Mouse (Mus musculus): Measurements from ENCODE around the gene Gm49510.

The Gm49510 gene

DNA sequence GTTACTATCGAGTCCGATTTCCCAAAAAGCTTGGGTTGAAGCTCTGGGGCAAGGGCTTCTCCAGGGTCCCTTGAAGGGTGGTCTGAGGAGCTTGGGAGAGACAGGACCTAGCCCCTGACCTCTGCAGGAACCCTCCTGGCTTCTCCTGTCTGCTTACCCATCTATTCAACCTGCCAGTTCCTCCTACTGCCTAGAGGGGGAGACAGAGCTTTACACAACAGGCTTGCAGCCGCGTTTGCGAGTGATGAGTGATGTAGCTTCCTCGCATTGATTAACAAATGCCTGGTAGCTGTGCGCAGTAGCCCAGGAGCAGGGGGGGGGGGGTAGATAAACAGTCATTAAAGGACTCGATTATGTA is 16.2 kb downstream of the Gm49510 start:
- peak in 1 of 2 experiments; percentile 53 for DNase-seq (ENCODE audit: low spot score in 2 of 2)

DNA sequence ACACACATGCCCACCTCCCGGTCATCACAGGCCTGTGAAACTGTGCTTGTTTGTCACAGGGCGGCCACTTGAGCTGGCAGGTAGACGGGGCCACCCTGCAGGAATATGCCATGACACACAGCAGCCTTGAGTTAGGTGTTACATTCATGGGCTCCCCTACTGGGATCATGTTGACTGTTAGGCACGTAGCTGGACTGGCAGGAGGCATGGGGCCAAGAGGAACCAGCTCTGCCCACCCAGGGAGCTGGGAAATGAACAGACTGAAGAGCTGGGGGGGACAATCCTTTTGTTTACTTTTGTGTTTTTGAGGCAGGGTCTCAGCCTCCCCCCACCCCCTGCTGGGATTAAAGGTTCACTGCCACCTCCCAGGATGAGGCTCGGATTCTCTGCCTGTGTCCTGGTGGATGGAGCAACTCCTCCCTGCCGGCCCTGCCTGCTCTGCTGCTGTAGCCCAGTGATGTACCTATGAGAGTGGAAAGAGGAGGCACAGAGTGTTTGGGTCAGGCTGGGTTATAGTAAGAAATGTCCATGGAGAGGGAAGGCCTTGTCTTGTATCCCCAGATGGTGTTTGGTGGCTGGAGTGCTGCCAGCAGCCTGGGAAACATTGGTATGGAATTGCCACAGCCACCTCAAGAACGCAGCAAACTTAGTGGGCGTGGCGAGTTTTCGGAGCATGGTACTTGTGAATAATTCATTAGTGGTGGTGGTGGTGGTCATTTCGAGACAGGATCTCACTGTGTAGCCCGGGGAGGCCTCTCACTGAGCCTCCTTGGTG is 16.8 kb downstream of the Gm49510 start:
- DNase-seq (ENCODE audit: low spot score in 2 of 2): no peak

DNA sequence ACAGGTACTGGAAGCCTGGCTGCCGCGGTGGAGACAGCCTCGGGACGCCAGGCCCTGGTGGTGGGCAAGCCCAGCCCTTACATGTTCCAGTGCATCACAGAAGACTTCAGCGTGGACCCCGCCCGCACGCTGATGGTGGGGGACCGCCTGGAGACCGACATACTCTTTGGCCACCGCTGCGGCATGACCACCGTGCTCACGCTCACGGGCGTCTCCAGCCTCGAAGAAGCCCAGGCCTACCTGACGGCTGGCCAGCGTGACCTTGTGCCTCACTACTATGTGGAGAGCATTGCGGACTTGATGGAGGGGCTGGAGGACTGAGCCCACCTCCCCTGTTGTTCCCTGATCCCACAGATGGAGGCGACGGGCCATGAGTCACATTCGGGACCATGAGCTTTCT is 18.7 kb downstream of the Gm49510 start:
- no peak for DNase-seq (ENCODE audit: low spot score in 2 of 2)

DNA sequence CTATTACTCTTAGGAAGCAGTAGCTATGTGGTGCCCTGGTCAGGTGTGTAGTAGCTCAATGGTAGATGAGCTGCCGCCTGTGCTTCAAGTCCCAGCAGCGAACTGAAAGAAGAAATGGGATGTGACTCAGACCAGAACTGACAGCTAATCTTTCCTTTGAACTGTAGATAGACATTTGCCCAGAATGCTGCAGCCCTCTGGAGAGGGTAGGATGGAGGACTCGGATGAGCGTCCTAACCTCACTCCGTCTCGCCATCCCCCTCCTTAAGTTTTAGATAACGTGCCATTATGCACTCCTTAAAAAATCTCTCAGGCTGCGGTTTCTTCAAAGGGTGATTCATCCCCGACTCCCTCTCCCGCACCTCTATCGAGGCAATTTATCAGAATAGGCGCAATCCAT is 20.4 kb downstream of the Gm49510 start:
- no peak for DNase-seq (ENCODE audit: low spot score in 2 of 2)

DNA sequence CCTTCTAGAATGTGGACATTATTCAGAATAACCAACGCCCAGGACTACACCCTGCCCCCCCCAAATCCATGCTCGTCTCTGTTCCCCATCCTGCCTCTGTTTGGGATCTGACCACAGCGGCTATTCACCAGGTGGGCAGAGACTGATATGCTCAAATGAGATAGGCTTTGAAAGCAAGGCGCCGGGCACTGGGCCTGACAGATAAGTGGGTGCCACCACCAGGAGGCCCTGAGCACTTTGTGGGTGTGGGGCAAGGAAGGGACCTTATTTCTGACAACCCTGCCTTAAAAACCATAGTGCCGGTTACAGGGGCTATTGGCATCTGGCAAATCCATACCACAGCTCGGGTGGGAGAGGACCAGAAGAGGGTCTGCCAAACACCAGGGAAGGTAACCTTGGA is 23.2 kb downstream of the Gm49510 start:
- DNase-seq (ENCODE audit: low spot score in 2 of 2): no peak

DNA sequence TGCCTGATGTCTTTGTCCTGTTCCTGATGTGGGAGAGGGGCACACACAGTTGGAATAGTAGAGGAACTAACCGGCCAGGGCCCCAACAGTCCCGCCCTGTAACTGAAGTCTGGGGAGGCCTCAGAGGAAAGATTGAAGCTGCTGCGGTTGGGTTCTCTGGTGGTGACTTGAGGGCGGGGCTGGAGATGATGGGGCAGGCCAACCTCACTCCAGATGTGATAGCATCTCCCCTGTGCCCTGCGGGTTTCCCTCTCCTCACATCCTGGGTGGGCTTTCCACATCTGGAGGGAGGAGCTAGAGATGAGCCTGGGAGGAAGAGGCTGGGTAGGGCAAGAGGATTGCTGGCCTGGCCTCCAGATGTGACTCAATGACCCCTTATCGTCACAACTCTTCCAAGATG is 24.1 kb downstream of the Gm49510 start:
- DNase-seq (ENCODE audit: low spot score in 2 of 2): no peak

DNA sequence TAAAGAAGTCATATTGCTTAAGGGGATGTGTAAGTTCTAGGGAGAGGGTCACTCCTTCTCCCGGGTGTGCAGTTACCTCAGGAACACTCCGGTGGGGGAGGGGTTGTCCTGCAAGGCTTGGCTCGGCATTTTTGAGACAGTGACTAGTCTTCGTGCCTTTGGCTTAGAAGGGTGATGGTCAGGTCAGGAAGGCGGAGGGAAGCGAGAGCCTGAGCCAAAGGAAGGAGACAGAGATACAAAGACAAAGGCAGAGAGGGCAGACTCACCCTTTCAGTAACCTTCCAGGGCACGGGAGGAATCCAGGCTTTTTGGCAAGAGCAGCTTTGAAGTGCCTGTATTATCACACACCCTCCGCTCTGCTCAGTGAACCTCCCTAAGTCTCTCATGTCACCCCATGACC is 25.7 kb downstream of the Gm49510 start:
- DNase-seq (ENCODE audit: low spot score in 2 of 2): no peak

DNA sequence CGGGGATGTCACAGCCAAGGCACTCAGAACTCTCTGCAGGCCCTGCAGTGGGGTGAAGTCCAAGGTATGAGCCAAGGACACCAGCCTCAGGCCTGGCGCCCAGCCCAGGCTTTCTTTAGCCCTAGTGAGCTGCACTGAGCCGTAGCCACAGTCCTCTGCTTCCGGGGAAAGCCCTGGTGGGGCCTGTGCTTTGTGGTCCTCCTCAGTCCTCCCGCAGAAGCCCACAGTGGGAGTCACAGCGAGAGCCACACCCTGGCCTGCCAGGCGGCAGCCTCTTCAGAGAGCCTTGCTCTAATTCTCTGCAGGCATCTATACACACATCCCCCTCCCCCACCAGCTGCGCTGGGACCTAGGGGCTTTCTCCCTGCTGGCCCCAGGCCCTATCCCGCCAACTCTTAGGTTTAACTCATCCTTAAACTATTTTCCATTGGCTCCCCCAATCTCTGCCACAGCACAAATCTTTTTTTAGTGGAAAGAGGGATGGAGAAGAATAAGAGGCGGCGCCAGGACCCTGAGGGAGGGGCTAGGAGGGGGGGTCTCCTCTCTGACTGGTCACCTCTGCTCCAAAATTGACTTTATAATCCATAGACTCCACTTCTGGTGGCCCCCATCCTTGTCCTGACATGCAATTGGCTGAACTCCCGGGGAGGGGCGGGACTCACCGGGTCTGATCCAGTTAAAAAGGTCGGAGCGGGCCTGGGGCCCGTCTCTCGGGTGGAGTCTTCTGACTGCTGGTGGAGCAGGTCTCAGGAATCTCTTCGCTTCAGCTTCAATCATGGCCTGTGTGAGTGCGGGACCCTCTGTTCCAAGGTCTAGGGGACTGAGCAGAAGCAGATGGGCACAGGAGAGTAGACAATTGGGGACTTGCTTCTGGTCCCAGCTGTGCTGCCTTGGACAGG is 26.8 kb downstream of the Gm49510 start, which contains the start of gene Lgals1:
Gene Lgals1, plus strand, starts transcription at position 705 of the 899 bp plus-strand sequence.
- DNase-seq (ENCODE audit: low spot score in 2 of 2): peak; percentile 91 to 93

DNA sequence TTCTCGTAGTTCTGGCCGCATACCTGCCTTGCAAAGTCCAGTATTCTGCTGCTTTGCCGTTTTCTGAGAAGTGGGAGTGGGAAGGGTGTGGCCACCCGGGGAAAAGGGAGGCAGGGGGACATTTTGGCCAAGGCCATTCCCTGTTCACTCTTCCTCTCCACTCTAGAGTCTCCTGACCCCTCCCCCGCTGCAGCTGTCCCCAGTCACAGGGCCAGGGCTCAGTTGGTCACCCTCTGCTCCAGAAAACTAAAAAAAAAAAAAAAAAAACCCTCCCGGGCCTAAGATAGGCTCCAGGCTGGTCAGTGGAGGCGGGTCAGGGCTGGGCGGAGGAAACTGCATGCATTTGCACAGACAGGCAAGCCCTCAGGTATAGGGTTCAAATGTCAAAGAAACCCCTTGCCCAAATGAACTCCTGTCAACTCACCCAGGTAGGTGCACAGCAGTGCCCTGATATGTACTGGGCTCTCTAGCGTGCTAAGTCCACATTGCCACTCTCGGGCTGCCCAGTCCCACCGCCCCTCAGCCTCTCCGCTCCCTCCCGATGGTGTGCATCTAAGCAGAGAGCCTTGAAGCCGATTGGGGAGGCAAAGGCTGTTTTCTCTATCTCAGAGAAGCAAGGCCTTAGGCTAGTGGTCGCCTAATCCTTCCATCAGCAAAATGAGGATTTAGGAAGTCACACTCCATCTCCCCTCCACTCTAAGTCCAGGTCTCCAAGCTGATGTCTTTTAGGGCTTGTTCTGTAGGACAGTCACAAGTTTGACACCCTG is 27.7 kb downstream of the Gm49510 start:
- DNase-seq (ENCODE audit: low spot score in 2 of 2): peak in 1 of 2 experiments; percentile 36

DNA sequence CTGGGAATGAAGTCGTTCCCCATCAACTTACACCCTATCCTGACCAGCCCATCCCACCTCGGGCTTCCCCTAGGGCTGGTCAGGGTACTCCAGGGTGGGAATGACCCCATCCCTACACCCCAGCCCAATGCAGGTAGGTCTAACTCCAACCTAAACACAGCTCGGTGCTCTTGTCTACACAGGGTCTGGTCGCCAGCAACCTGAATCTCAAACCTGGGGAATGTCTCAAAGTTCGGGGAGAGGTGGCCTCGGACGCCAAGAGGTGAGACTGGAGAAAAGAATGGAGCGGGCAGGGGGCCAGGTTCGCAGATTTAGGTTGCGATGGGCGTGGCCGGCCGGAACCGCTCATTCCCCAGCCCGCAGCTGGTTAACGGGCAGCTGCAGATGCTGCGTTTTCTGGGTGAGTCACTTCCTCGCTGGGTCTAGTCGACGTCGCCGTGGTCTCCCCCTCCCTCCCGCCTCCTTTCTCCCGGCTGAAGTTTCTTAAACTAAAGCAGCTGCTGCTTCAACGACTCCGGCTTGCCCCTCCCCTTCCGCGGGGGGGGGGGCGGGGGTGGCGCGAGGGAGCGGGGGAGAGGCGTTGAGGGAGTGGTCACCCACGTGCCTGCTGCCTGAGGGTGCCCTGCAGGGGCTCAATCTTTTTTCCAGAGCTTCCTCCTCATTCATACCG is 28.5 kb downstream of the Gm49510 start:
- peak; percentile 81 to 83 for DNase-seq (ENCODE audit: low spot score in 2 of 2)

DNA sequence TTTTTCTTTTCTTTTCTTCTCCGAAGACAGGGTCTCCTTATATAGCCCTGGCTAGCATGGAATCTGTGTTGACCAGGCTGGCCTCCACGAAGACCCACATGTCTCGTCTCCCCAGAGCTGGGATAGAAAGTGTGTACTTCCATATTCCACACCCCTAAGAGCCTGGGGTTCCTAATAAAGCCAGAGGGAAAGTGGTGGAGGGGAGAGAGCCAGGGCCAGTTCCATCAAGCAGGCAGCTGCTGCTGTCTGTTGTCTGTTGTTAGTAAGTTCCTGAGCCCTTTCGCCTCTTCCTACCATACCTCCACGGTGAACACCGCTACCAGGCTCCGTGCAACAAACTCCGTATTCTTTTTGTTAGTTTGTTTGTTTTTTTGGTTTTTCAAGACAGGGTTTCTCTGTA is 29.1 kb downstream of the Gm49510 start:
- DNase-seq (ENCODE audit: low spot score in 2 of 2): no peak

DNA sequence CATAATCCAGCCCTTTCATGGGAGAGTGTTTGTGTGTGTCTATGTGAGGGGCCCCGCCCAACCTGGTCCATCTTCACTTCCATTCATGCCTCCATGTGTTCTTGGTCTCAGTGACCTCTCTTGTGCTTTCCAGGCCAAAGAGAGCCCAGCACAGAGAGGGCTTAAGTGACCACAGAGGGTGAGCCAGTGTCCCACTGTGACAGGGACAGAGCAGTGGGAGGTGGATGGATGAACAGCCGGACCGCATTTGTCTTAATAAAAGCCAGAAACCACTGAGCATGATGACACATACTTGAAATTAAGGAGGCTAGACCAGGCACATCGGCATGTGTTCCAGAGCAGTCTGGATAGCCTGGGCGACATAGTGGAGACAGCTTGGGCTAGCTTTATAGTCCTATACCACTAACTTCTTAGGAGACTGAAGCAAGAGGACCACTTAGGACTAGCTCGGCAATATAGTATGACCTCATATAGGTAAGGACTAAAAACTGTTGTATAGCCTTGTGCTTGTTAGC is 30.8 kb downstream of the Gm49510 start:
- no peak for DNase-seq (ENCODE audit: low spot score in 2 of 2)

DNA sequence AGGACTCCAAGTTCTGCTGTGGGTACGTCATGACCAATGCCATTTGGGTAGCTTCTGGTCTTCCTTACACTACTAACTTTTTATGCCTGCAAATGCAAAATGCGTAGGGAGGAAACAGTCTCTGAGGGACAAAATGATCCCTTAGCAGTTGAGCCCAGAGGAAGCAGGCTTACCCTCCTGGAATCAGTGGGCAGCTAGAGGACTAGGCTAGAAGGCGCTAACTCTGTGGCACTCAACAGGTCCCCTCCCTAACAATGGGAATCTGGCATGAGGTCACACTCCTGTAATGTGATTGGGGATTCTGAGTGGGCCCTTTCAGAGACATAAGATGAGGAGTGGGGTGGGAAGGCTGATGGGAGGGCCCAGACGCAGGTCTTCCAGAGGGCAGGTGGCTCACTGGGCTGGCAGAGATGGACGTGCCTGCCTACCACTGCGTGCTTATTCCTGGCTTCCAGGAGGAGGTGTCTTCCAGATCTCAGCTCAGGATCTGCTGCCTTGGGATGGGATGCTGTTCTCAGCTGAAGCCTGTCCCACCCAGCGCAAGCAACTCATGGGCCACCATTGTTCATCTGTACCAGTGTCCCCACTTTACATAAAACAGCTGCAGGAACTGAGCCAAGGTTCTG is 31.4 kb downstream of the Gm49510 start:
- DNase-seq (ENCODE audit: low spot score in 2 of 2): no peak

DNA sequence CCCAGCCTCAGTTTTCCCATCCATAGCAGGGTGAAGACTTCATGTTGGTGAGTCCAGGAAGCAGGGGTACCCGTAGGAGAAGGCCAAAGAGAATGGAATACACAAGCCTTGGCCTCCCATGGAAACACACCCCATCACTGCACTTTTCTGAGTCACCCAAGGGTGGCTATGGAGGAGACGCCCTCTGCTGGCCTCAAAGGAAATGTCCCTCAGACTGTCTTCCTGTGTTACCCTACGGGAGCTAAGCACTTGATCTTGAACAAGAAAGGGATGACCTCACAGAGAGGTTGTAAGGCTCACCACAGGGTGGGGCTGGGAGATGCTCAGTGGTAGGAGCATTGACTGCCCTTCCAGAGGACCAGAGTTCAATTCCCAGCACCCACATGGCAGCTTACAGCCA is 32.1 kb downstream of the Gm49510 start:
- DNase-seq (ENCODE audit: low spot score in 2 of 2): no peak

DNA sequence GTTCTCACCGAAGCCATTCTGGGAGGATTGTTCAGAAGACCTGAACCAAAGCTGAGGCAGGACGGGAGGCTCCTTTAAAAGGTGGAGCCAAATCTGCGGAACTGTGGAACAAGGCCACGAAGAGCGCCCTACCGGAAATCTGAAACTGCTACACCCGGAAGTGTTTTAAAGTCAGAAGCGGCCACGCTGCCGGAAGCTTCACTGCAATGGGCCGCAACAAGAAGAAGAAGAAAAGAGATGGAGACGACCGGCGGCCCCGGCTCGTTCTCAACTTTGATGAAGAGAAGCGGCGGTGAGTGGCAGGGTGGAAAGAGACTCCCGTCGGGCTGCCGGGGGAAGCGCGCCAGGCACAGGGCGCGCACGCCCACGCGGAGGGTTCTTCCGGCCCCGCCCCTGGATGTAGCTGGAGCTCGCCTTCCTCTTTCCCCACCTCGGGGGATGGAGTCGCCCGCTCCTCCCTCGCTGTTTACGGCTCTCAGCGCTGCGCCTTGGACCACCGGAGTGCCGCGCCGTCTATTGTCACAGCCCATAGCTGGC is 35.4 kb downstream of the Gm49510 start, which contains the start of gene Nol12:
Gene Nol12, plus strand, starts transcription at position 150 of the 537 bp plus-strand sequence.
- DNase-seq (ENCODE audit: low spot score in 2 of 2): peak; percentile 75 to 79

DNA sequence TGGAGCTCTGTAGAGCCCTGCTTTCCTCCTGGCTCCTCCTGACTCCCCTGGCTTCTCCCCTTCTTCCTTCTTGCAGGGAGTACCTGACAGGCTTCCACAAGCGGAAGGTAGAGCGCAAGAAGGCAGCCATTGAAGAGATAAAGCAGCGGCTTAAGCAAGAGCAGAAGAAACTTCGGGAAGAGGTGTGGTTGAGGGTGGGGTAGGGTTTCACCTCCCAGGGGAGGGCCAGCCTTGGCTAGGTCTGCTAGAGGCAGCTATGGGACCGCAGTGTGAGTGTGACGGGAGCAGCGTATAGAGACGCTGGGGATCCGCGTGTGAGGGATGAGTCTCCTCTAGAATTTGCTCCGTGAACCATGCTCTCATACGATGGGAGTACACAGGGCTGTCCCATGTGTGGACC is 36.9 kb downstream of the Gm49510 start:
- DNase-seq (ENCODE audit: low spot score in 2 of 2): no peak

DNA sequence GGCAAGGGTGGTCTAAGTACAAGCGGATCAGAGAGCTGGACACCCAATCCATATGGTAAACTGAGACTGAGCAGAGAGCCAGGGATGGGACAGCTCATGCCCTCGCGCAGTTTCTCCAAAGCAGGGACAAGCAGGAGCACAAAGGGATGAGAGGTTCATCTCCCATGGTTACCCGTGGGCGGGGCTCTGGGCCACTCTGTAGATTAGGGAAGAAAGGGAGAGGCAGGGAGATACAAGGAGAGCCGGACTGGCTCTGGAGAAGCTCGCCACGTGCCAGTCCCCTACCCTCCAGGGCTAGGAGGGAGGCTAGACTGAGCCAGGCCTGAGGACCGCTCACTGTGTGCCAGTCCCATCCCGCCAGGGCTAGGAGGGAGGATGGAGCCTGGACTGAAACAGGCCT is 37.8 kb downstream of the Gm49510 start:
- DNase-seq (ENCODE audit: low spot score in 2 of 2): no peak

DNA sequence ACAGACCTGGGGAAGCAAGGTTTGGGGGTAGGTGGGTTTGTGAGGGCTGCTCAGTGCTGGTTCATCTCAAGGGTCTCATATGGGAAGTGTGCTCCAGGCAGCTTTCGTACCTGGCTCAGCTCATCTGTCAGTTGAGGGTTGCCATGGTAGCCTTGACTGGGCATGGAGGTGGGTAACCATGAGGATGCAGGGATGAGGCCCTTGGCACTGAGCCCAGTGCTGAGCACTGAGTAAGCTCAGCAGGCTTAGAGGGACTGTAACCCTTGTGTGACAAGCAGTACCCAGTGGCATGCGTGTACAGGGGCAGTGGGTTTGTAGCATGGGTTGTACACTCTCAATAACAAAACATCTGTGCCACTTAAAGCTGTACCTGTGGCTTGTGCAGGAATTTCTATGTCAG is 38.5 kb downstream of the Gm49510 start:
- no peak for DNase-seq (ENCODE audit: low spot score in 2 of 2)

DNA sequence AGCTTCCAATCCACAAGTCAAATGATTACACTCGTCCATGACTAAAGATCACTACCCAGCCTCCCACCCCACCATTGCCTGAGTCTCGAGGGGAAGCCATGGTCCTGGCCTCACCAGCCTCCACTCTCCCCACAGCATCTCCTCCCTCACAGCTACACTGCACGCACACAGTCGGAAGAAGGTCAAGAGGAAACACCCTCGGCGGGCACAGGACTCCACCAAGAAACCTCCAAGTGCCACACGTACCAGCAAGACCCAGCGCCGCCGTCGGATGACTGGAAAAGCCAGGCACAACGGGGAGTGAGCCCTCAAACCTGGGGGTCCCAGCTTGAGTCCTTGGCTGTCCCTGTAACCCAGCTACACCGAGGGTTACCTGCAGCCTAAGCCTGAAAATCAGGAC is 40.9 kb downstream of the Gm49510 start:
- DNase-seq (ENCODE audit: low spot score in 2 of 2): no peak

DNA sequence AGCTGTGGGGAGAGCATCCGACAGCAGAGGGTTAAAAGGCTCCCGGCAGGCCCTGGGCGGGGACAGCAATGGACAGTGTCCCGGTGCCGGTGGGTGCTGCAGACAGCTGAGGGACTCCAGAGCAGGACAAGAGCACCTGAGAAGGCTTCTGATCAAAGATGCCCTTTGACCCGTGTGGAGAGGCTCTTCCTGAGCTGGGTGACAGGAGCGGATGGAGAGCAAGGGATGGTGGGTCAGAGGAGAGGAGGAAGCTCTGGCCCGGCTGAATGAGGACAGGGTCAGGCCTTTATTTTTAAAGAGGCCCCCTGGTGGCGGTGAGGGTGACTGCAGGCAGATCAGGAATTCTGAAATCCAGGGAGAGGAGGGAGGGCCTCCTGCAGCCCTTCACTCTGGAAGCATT is 43.2 kb downstream of the Gm49510 start:
- peak; percentile 67 to 86 for DNase-seq (ENCODE audit: low spot score in 2 of 2)

DNA sequence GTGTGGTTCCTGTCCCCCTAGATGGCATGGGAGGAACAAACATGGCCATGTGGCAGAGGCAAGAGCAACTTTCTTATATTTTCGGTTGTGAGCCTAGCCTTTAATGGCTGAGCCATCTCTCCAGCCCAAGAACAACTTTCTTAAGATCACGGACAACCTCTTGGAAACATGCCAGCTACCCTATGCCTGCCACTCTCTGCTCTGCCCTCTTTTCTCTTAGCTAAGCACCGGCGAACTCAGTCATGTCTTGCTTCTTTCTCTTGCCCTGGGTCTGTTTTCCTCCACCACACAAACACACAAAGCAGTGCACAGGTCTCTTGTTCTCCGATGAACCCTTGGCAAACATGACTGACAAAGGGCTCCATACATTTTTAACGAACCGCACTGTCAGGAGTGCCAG is 46.8 kb downstream of the Gm49510 start:
- no peak for DNase-seq (ENCODE audit: low spot score in 2 of 2)

Measured in urinary bladder, postnatal 4 days (tissue).